Mouse (Mus musculus) midbrain, embryonic 13.5 days (tissue): ENCODE measurements at regions not wholly inside any gene's neighbourhood (a gene's known extent, or its start where the extent isn't known, plus 50 kb on each side); places are given as distances from the start of the nearest gene placed in this dataset.
A peak's percentile ranks its signal among the peaks of the same experiment; 100 is the strongest.
"Not testable (repeated sequence)": the region's sequence is repeated elsewhere in the genome, so short reads cannot be mapped to it uniquely, and the experiment has no call there.

ENCODE experiments used
- ATAC-seq: fragments of 200-750 bp; cut with Nextera tagmentation; 2 replicates; pipeline ENCODE4 v1.8.0; 2017; ENCODE audit warnings: mild to moderate bottlenecking, moderate TSS enrichment, moderate library complexity
- H3K27ac ChIP-seq: fragments of 300-500 bp; sonication (generic); 2 replicates; pipeline ENCODE4 v1.5.1; 2015; ENCODE audit warnings: inconsistent platforms, mild to moderate bottlenecking, moderate library complexity
- H3K27me3 ChIP-seq: fragments of 300-500 bp; sonication (generic); 2 replicates; pipeline ENCODE4 v1.6.1; 2015; ENCODE audit warnings: mild to moderate bottlenecking, inconsistent platforms
- H3K36me3 ChIP-seq: fragments of 300-500 bp; sonication (generic); 2 replicates; pipeline ENCODE4 v1.6.1; 2015; ENCODE audit warnings: mild to moderate bottlenecking, inconsistent platforms
- H3K4me1 ChIP-seq: fragments of 300-500 bp; sonication (generic); replicated peaks from 2 replicates; pipeline ENCODE4 v1.6.1; 2015; ENCODE audit warnings: inconsistent platforms
- H3K4me2 ChIP-seq: fragments of 300-500 bp; sonication (generic); replicated peaks from 2 replicates; pipeline ENCODE4 v1.6.1; 2015; ENCODE audit warnings: moderate library complexity, mild to moderate bottlenecking, inconsistent platforms
- H3K4me3 ChIP-seq: fragments of 300-500 bp; sonication (generic); replicated peaks from 2 replicates; pipeline ENCODE4 v1.5.1; 2015; ENCODE audit warnings: mild to moderate bottlenecking, inconsistent platforms
- H3K9ac ChIP-seq: fragments of 300-500 bp; sonication (generic); replicated peaks from 2 replicates; pipeline ENCODE4 v1.6.1; 2015; ENCODE audit warnings: mild to moderate bottlenecking, inconsistent platforms
- H3K9me3 ChIP-seq: fragments of 300-500 bp; sonication (generic); 2 replicates; pipeline ENCODE4 v1.6.1; 2016; ENCODE audit warnings: mild to moderate bottlenecking, inconsistent platforms
- WGBS: fragments of 180-500 bp; shearing (Covaris S2); methylation state at CpG from one replicate; pipeline ENCODE4 v1.1.7; 2015; 5-methylcytosine and 5-hydroxymethylcytosine counted together

DNA sequence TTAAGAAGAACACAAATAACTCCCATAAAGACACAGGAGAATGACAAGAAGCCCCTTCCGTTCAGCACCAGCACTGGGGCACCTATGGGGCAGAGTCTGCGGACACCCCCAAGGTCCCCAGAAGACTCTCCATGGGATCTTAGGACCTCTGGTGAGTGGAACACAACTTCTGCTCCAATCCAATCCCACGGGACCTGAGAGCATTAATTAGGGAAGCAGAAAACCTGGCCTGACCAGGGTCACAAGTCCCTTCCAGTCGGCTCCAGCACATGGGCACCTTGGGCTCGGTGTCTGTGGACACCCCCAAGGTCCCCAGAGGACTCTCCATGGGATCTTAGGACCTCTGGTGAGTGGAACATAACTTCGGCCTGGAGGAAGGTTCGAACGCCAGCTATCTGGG is 59.0 kb upstream of the Btbd35f25 start:
- not testable (repeated sequence) for H3K4me3 ChIP-seq, H3K4me1 ChIP-seq, ATAC-seq

DNA sequence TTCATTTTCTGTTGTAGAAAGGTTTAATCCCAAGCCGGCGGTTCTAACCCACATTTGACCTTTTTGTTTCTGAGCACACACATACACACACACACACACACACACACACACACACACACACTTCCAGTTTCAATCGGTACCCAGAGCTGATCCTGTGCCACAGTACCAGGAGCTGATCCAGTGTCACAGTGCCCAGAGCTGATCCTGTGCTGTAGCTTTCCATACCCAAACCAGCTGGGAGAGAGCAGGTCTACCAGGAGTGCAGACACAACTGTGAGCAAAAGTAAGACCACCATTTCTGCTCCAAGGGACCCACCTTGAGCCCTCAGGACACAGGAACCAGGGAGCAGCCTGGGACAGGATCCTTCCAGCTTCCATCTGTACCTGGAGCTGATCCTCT is 58.3 kb upstream of the Btbd35f25 start:
- Histone ChIP-seq H3K9ac (no peak overlapping the region), H3K4me2 (no peak overlapping the region), H3K4me1 (no peaks in the 10 kb centered on the region), H3K27ac (no peak overlapping the region), H3K27me3 (no peaks in the 10 kb centered on the region), H3K36me3 (no peaks in the 10 kb centered on the region), H3K9me3 (peaks cover 59% of the 10 kb centered on the region), H3K4me3 (no peak overlapping the region)
- 89% methylated on average over 3 of the region's 3 CpGs for WGBS
- peak; percentile 34 for ATAC-seq

More for the DNA sequence above, 59.0 kb upstream of the Btbd35f25 start:
- H3K9me3 ChIP-seq = peaks cover 61% of the 10 kb centered on the region
- not testable (repeated sequence) for H3K27ac ChIP-seq, H3K4me2 ChIP-seq, H3K27me3 ChIP-seq, H3K36me3 ChIP-seq, H3K9ac ChIP-seq
- WGBS = 85% methylated on average over 8 of the region's 8 CpGs
